Mouse (Mus musculus): ENCODE measurements around the gene Gal3st2b. TPM values are rescaled to one million over a fixed set of nuclear protein-coding genes. Genes with fewer than 3 reads are reported as not detected.
"Not testable (repeated sequence)": the region's sequence is repeated elsewhere in the genome, so short reads cannot be mapped to it uniquely, and the experiment has no call there.

The Gal3st2b gene
- polyA plus RNA-seq, 1 experiment from 2014 or later = 0.21 TPM

DNA sequence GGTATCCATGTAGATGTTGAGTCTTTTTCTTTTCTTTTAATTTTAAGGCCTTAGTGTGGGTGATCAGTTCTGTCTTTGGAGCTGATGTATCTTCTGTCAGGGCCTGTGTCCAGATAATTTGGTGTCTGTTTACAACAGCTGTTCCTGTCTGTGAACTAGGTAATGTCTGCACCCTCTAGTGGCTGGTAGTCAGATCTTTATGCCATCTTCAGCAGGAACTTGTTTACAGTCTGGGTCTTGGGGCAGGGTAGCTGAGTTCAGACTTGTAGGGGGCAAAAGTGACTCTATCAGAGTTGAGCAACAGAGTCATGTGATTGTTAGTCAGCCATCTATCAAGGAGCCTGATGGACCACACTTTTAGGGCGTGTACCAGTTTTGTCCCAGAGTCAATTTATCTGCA lies 48.4 kb downstream of the Gal3st2b start:
- peak; percentile 87 for ATAC-seq
- not testable (repeated sequence) for H3K4me1 ChIP-seq (replicated peaks; ENCODE audit: control insufficient read depth, insufficient read depth, low read length); H3K27ac ChIP-seq (ENCODE audit: low read depth, low read length); H3K27me3 ChIP-seq (replicated peaks; ENCODE audit: control insufficient read depth, insufficient read depth, low read length); H3K4me2 ChIP-seq (replicated peaks; ENCODE audit: low read depth); H3K9ac ChIP-seq (ENCODE audit: low read depth, low read length); H3K9me3 ChIP-seq (ENCODE audit: control insufficient read depth); H3K36me3 ChIP-seq (ENCODE audit: control insufficient read depth, insufficient read depth); H3K4me3 ChIP-seq (ENCODE audit: low read depth, low read length)
- WGBS = no CpG with 5 or more reads among the region's 1 CpGs

DNA sequence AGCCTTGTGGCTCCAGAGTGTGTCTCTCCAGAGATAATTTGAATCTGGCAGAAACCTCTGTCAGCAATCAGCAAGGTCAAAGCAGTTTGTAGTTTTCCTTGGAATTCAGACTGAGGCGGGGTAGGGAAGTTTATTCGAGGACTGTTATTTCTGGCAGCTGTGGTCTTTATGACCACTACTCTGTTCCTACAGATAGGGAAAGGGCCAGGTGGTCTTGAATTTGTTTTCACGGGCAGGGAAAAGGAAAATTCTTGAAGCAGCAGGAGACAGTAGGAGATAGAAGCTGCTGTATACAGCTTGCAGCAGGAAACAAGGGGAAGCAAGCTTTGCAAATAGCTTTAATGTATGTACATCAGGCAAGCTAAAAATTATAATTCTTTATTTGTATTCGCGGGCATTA lies 52.3 kb downstream of the Gal3st2b start:
- not testable (repeated sequence) for H3K4me3 ChIP-seq (ENCODE audit: low read depth, low read length); H3K9me3 ChIP-seq (ENCODE audit: control insufficient read depth); H3K36me3 ChIP-seq (ENCODE audit: control insufficient read depth, insufficient read depth); H3K27ac ChIP-seq (ENCODE audit: low read depth, low read length); H3K4me1 ChIP-seq (replicated peaks; ENCODE audit: control insufficient read depth, insufficient read depth, low read length); H3K4me2 ChIP-seq (replicated peaks; ENCODE audit: low read depth); ATAC-seq; H3K9ac ChIP-seq (ENCODE audit: low read depth, low read length); H3K27me3 ChIP-seq (replicated peaks; ENCODE audit: control insufficient read depth, insufficient read depth, low read length)
- 44% methylated on average over 3 of the region's 5 CpGs for WGBS

DNA sequence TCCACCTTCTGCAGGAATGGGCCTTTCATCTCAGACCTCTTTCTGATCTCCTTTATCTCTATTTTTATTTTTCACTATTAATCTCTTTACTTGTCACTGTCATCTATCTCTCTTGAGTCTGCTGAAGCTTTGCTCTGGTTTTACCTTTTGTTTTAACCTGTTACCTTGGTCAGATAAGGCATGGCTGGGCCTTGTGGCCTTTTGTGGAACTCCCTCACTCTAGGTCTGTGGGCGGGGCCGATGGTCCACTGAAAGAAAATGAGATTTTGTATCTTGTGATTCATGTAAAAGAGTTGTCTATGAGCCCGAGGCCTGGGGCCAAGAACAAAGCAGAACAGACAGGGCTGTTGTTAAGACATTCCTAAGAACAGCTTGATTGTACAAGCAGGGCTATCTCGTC lies 52.7 kb downstream of the Gal3st2b start:
- no CpG with 5 or more reads among the region's 4 CpGs for WGBS
- H3K9me3 ChIP-seq (ENCODE audit: control insufficient read depth); H3K9ac ChIP-seq (ENCODE audit: low read depth, low read length); H3K27ac ChIP-seq (ENCODE audit: low read depth, low read length); H3K27me3 ChIP-seq (replicated peaks; ENCODE audit: control insufficient read depth, insufficient read depth, low read length); H3K4me1 ChIP-seq (replicated peaks; ENCODE audit: control insufficient read depth, insufficient read depth, low read length); H3K4me3 ChIP-seq (ENCODE audit: low read depth, low read length); H3K36me3 ChIP-seq (ENCODE audit: control insufficient read depth, insufficient read depth); H3K4me2 ChIP-seq (replicated peaks; ENCODE audit: low read depth): not testable (repeated sequence)
- ATAC-seq = peak; percentile 61

DNA sequence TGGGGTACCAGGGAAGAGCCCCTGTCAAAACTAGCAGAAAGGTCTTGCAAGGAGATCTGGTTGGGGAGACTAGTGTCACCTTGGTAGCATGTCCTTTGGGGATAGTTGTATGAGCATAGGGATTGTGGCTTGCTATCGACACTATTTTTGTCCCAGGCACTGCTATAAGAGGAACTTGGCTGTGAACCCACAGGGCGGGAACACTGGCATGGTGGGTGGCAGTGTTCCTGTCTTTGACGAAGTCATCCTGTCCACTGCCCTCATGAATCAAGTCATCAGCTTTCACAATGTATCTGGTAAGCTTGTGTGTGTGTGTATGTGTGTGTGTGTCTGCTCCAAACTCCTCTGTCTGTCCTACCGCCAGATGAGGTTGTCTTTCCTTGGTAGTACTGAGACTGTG lies 57.7 kb downstream of the Gal3st2b start:
- H3K36me3 ChIP-seq (ENCODE audit: control insufficient read depth, insufficient read depth); H3K4me1 ChIP-seq (replicated peaks; ENCODE audit: control insufficient read depth, insufficient read depth, low read length); H3K27ac ChIP-seq (ENCODE audit: low read depth, low read length); H3K9me3 ChIP-seq (ENCODE audit: control insufficient read depth); H3K27me3 ChIP-seq (replicated peaks; ENCODE audit: control insufficient read depth, insufficient read depth, low read length); H3K4me3 ChIP-seq (ENCODE audit: low read depth, low read length); H3K9ac ChIP-seq (ENCODE audit: low read depth, low read length); ATAC-seq; H3K4me2 ChIP-seq (replicated peaks; ENCODE audit: low read depth): not testable (repeated sequence)
- WGBS = no CpG with 5 or more reads among the region's 4 CpGs

DNA sequence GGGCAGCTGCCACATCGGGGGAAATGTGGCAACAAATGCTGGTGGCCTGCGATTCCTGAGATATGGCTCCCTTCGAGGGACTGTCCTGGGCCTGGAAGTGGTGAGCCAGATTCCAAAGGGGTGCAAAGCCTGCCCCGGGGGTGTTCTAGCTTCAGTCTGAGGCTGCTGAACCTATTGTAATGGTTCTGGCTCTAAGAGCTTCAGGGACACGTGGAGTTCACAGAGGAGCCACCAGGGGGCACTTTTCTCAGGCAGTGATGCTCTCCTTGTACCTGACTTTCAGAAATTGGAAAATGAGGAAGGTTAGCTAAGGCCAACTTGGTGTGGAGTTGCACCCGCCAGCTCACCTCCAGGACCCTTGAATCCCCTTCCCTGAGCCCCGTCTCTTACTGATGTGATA lies 60.2 kb downstream of the Gal3st2b start:
- not testable (repeated sequence) for H3K9me3 ChIP-seq (ENCODE audit: control insufficient read depth); H3K9ac ChIP-seq (ENCODE audit: low read depth, low read length); H3K4me1 ChIP-seq (replicated peaks; ENCODE audit: control insufficient read depth, insufficient read depth, low read length); H3K4me2 ChIP-seq (replicated peaks; ENCODE audit: low read depth); H3K36me3 ChIP-seq (ENCODE audit: control insufficient read depth, insufficient read depth); H3K4me3 ChIP-seq (ENCODE audit: low read depth, low read length); H3K27ac ChIP-seq (ENCODE audit: low read depth, low read length); H3K27me3 ChIP-seq (replicated peaks; ENCODE audit: control insufficient read depth, insufficient read depth, low read length)
- no CpG with 5 or more reads among the region's 7 CpGs for WGBS
- ATAC-seq = peak; percentile 34; the same call in 1 of the 2 replicates

DNA sequence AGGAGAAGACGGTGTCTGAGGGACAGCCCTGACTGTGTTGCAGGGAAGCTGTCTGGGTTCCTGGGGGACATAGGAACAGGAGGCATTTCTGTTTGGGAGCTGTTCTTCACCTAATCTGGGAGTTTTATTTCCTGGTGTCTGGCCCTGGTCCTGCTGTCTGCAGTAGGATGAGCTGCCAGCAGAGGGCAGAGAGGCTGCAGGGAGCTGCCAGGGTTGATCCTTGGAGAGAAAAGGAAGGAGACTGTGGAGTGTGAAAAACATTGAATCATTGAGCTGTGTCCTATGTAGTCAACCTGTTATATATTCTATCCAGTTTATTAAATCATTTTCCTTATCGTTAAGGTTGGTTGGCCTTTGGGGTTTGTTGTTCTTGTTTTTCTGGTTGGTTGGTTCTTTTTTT lies 62.8 kb downstream of the Gal3st2b start:
- ATAC-seq; H3K36me3 ChIP-seq (ENCODE audit: control insufficient read depth, insufficient read depth); H3K27me3 ChIP-seq (replicated peaks; ENCODE audit: control insufficient read depth, insufficient read depth, low read length); H3K27ac ChIP-seq (ENCODE audit: low read depth, low read length); H3K9me3 ChIP-seq (ENCODE audit: control insufficient read depth); H3K4me3 ChIP-seq (ENCODE audit: low read depth, low read length); H3K4me1 ChIP-seq (replicated peaks; ENCODE audit: control insufficient read depth, insufficient read depth, low read length); H3K9ac ChIP-seq (ENCODE audit: low read depth, low read length); H3K4me2 ChIP-seq (replicated peaks; ENCODE audit: low read depth): not testable (repeated sequence)
- WGBS = no CpG with 5 or more reads among the region's 2 CpGs

DNA sequence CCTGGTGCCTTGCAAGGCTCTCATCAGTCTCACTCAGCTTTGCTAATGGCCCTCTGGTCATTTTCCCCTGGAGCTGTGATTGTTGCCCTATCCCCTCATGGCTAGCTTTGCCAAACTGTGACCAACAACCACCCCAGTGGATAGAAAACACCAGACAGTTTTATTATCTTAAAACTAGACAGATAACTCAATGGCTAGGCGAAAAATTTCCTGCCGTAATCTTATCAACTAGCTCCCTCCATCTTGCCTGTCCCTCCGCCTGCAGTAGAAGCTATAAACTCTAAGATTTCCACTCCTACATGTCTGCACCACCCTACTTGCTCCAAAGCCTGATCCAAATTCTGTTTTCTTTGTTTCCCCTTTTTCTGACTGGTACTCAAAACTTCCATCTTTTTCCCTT lies 68.1 kb downstream of the Gal3st2b start:
- H3K27ac ChIP-seq (ENCODE audit: low read depth, low read length) = no peak overlapping the region
- whole genome bisulfite sequencing = 53% methylated on average over 3 of the region's 3 CpGs
- no peak overlapping the region for H3K4me2 ChIP-seq (replicated peaks; ENCODE audit: low read depth)
- H3K9me3 ChIP-seq (ENCODE audit: control insufficient read depth) = no peaks in the 10 kb centered on the region
- H3K4me1 ChIP-seq (replicated peaks; ENCODE audit: control insufficient read depth, insufficient read depth, low read length) = no peaks in the 10 kb centered on the region
- no peak overlapping the region for H3K9ac ChIP-seq (ENCODE audit: low read depth, low read length)
- no peak for ATAC-seq
- H3K27me3 ChIP-seq (replicated peaks; ENCODE audit: control insufficient read depth, insufficient read depth, low read length) = no peaks in the 10 kb centered on the region
- H3K4me3 ChIP-seq (ENCODE audit: low read depth, low read length) = no peak overlapping the region
- no peaks in the 10 kb centered on the region; the same call in 1 of the 2 replicates for H3K36me3 ChIP-seq (ENCODE audit: control insufficient read depth, insufficient read depth)
- TF ChIP-seq CTCF (IDR thresholded peaks at IDR 0.05; ENCODE audit: low read depth) = no peak

Data from intestine, postnatal 0 days (tissue).